Mouse (Mus musculus) mature B cell (primary cell): Measurements from ENCODE around the gene Lcor.

Experiments used
- in situ Hi-C: fragments of 300-500 bp; cut with MboI; formaldehyde crosslinking; loops from 2 replicates; pipeline ENCODE4 v1.14.3; 2019

Gene Lcor

DNA sequence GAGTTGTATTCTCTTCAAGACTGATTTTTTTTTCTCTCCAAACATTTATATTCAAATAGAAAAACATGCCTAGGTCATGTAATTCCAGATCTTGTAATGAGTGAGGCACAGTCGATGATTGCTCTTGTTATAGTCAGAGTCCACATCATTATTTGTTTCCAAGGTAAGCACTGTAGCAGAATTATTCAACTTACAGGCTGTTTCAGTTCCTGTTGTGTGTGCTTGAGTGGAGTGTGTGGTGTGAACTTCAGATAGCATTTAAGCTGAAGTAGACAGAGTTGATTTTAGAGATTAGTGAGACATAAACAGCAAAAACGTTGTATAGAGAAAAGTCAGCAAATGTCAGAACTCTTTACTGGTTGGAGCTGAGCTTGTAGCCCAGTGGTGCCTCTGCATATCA lies 86.4 kb downstream of the Lcor start:
- in situ Hi-C loops = no loop called here

DNA sequence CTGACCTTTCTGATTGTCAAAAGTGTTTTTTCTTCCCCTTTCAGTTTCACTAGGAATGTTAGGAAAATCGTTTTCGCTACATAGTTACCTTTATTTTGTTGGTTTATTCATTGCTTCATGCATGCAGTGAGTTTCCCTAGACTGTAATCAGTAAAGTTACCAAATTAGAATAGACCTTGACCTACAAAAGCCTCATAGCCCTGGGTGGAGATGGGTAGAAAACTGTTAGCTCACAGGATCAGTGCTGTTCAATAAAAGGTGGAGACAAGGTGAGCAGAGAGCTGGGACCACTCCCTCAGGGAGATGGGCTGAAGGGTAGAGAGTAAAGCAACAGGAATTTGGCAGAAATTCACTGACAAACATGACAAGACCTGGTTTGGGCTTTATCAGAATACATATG lies 91.3 kb downstream of the Lcor start:
- in situ Hi-C loops = no loop called here

DNA sequence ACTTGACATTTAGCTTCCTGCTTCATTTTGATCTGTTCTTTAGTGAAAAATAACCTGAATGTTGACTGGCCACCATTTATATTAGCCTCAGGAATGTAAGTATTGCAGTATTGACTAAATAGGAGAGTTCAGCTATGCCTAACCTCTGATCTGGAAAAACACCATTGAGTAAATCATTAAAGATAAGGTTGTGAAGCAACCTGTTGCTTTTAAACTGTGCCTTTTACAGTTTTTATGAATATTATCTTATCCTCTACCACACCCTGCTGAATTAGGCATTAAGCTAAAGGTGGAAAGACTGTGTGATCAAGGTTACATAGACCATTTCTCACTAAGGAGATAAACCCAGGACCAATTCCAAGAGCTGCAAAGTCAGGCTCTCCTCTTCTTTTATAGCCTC lies 95.1 kb downstream of the Lcor start:
- in situ Hi-C loops = no loop called here

DNA sequence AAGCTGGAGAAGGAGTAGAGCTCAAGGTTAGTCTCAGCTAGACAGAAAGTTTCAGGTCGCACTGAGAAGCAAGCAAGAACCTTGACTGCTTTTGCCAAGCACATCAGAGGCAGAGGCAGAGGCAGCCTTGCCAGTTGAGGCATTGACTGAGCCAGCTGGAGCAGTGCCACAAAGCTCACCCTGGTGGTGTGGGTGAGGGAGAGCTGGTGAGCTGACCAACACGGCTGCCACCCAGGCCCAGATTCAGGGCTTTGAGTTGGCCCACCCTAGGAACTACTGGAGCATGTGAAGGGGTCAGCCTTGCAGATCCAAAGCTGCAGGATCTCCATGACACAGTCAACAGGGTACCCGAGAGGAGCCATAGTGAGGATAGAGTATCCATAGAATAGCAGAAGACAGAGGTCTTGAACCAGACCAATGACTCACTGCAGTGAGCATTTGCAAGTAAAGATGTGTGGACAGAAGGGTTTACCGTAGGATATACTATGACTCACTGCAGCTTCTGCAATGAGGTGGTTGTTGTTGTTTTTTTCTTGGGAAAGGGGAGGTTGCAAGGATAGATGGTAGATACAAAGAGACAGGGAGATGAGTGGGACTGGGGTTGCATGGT lies 97.0 kb downstream of the Lcor start:
- in situ Hi-C loops = no loop called here

GRCm38 (mm10) chr19:41581706-41582420 lies 99.4 kb downstream of the Lcor start, which contains the start of gene Gm340:
Gm340 (plus strand) TSS chr19:41582370.
- in situ Hi-C loops = no loop called here

- in situ Hi-C loops = no loop called here
Observed at GRCm38 (mm10) chr19:41582918-41583514, 100.6 kb downstream of the Lcor start.

DNA sequence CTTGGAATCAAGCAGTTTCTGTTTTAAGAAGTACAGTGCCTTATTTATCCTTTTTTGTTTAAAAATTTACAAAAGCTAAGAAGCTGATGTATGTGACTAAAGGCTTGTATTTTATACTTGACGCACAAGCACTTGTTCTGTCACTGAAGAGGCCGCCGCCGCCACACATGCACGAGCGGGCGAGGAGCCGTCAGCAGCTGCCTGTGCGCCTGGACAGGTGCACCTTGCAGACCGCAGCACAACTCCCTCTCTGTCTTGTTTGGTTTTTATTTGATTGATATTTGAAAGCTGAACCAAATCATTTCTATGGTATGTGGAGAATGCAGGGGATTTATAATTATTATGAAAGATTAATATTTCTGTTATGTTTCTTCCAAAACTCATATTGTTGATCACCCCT lies 104.3 kb downstream of the Lcor start:
- in situ Hi-C loops = no loop called here

- in situ Hi-C loops = no loop called here
Observed at GRCm38 (mm10) chr19:41587431-41588222, 105.2 kb downstream of the Lcor start.

DNA sequence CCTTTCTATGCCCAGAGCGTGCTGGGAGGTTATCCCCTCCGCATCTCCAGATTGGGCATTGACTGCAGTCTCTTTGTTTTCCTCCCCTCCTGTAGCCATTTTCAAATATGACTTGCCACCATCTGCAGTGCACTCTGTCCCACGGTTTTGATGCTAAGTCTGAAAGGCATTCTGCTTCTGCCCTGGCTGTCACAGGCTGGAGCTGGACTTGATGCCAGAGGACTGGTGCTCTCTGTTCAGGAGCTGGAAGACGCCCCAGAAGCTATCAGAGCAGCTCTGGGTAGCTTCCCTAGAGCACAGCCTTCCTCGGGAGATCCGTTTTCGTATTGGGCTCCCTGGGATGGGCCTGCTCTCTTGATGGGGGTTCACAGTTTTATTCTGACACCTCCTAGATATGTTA lies 106.6 kb downstream of the Lcor start:
- in situ Hi-C loops = no loop called here

GRCm38 (mm10) chr19:41589681-41590080 lies 107.2 kb downstream of the Lcor start:
- in situ Hi-C loops = no loop called here

- in situ Hi-C loops = no loop called here
Observed at GRCm38 (mm10) chr19:41591808-41592207, 109.4 kb downstream of the Lcor start.

DNA sequence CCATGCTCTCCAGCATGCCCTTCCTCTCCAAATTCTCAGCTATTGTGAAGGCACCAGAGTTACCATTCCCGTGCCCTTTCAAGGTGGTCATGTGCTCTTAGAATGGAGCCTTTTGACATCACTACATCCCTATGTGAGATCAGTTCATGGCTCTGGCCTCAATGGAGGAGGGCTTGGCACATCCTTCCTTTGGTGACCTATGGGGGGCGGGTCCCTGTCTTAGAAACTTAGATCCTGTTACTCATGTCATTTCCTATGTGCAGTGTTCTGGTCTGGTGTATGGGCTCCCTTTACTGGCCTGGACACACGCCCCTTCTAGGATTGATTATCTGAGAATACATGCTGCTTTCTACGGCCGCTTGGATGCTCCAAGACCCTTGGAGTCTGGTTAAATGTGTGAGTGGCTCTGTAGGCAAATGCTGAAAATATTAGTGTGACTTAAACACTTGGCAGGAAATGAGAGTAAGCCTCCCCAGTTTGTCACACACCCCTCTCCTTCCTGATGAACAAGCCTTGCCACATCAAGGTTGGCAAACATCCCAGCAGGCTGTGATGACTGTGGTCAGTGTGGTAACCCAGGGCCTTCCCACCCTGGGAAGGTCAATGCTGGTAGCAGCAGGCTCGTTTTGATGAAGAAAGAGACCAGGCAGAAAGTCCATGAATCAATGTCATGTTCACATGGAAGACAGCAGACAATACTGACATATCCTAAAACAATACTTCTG lies 114.9 kb downstream of the Lcor start:
- in situ Hi-C loops = no loop called here

GRCm38 (mm10) chr19:41600647-41601046 lies 118.2 kb downstream of the Lcor start:
- in situ Hi-C loops = no loop called here

- in situ Hi-C loops = no loop called here
Observed at GRCm38 (mm10) chr19:41606208-41606987, 124.0 kb downstream of the Lcor start.

GRCm38 (mm10) chr19:41611683-41612082 lies 129.2 kb downstream of the Lcor start:
- in situ Hi-C loops = no loop called here
